Mouse (Mus musculus) induced T-regulatory cell, adult 2 months (primary cell): ENCODE measurements at regions not wholly inside any gene's neighbourhood (a gene's known extent, or its start where the extent isn't known, plus 50 kb on each side); places are given as distances from the start of the nearest gene placed in this dataset.

Experiments used
- DNase-seq: peaks from one replicate; pipeline ENCODE4 v3.0.0-alpha.2; 2012; ENCODE audit warnings: low read depth

- DNase-seq, result no peak
Measured at GRCm38 (mm10) chr2:48407876-48408275, 406.0 kb upstream of the Acvr2a start.

- DNase-seq, result no peak
Measured at GRCm38 (mm10) chr2:48409876-48410275, 404.0 kb upstream of the Acvr2a start.

- no peak for DNase-seq
Measured at GRCm38 (mm10) chr2:48411392-48411791, 402.5 kb upstream of the Acvr2a start.

- no peak for DNase-seq
Measured at GRCm38 (mm10) chr2:48412683-48413440, 401.0 kb upstream of the Acvr2a start.

- DNase-seq, result no peak
Measured at GRCm38 (mm10) chr2:48414596-48415481, 399.1 kb upstream of the Acvr2a start.

GRCm38 (mm10) chr2:48416207-48416750, 397.6 kb upstream of the Acvr2a start:
- no peak for DNase-seq

GRCm38 (mm10) chr2:48417000-48417596, 396.8 kb upstream of the Acvr2a start:
- DNase-seq, result no peak

GRCm38 (mm10) chr2:48420791-48421190, 393.1 kb upstream of the Acvr2a start:
- DNase-seq, result no peak

GRCm38 (mm10) chr2:48423861-48424442, 390.0 kb upstream of the Acvr2a start:
- DNase-seq, result peak; percentile 16

- DNase-seq, result peak; percentile 24
Measured at GRCm38 (mm10) chr2:48424562-48424961, 389.3 kb upstream of the Acvr2a start.

- DNase-seq, result no peak
Measured at GRCm38 (mm10) chr2:48425200-48426090, 388.5 kb upstream of the Acvr2a start.

- no peak for DNase-seq
Measured at GRCm38 (mm10) chr2:48432545-48432944, 381.4 kb upstream of the Acvr2a start.

GRCm38 (mm10) chr2:48441296-48441990, 372.5 kb upstream of the Acvr2a start:
- no peak for DNase-seq

GRCm38 (mm10) chr2:48441991-48442544, 371.8 kb upstream of the Acvr2a start:
- DNase-seq, result no peak

- DNase-seq, result no peak
Measured at GRCm38 (mm10) chr2:48445898-48446604, 367.9 kb upstream of the Acvr2a start.

- no peak for DNase-seq
Measured at GRCm38 (mm10) chr2:48446617-48447016, 367.3 kb upstream of the Acvr2a start.

GRCm38 (mm10) chr2:48449165-48449842, 364.6 kb upstream of the Acvr2a start:
- no peak for DNase-seq
